Mouse (Mus musculus): Measurements from ENCODE around the gene Dmrtb1. TPM values are rescaled to one million over a fixed set of nuclear protein-coding genes. Genes with fewer than 3 reads are reported as not detected.
A peak's percentile ranks its signal among the peaks of the same experiment; 100 is the strongest.

Dmrtb1 gene
- total and polyA plus RNA-seq, 2 experiments from 2014 or later = 27.1 to 37.2 TPM

DNA sequence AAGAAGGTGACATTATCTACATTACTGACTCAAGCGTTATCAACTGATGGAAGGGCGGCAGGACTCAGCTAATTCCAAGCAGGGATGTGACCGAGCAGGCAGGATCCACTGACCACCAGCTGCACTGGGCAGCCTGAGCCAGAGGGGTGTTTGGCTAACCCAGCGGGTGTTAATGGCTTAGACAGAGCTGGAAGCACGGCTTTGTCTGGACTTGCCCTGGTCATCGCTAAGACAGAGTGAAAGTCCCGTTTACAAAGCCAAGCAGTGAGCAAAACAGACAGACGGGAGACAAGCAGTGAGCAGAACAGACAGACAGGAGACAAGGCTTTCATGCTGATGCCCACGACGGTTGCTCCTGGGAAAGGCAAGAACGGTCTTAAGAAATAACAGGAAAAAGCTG, 4.2 kb upstream of the Dmrtb1 start:
- no peak overlapping the region for H3K9ac ChIP-seq (replicated peaks; ENCODE audit: low read length, poor library complexity, severe bottlenecking)
- 12% methylated on average over 11 of the region's 11 CpGs for WGBS
- H3K27ac ChIP-seq (ENCODE audit: low read depth, low read length) = no peak overlapping the region

DNA sequence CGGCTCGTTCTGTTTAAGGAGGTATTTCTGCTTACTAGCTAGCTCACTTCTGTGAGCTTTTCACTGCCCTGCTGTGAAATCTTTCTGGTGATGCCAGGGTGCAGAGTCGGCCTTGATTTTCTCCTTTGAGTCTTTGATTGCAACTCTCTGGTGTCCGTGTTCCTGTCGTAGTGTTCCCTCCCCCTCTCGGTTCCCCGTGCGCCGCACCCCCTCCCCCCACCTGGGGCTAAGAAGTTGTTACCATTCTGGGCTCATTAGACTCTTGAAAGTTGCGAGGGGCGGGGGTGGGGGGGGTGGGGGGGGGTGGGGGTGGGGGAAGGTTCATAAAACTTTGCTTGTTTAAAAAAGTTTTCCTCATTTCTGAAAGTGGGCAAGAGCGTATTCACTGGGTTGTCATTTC, 3.1 kb upstream of the Dmrtb1 start:
- H3K4me1 ChIP-seq (ENCODE audit: insufficient read depth, low read length) = no peaks in the 10 kb centered on the region; the same call in 1 of the 2 replicates
- no peak for DNase-seq (ENCODE audit: low spot score)
- H3K36me3 ChIP-seq (ENCODE audit: insufficient read depth, low read length) = no peaks in the 10 kb centered on the region
- no peak for TF ChIP-seq CTCF (IDR thresholded peaks at IDR 0.05)
- no peak overlapping the region for H3K27ac ChIP-seq (ENCODE audit: low read depth, low read length)
- 27% methylated on average over 12 of the region's 12 CpGs for WGBS
- no peak overlapping the region for H3K4me2 ChIP-seq (ENCODE audit: low read depth, low read length, poor library complexity, severe bottlenecking)
- no peak for ATAC-seq (ENCODE audit: low FRiP score)
- H3K4me3 ChIP-seq (ENCODE audit: low read depth, low read length) = no peak overlapping the region
- no peaks in the 10 kb centered on the region for H3K9me3 ChIP-seq (ENCODE audit: low read length)
- H3K27me3 ChIP-seq (ENCODE audit: insufficient read depth, low read length) = no peaks in the 10 kb centered on the region
- H3K9ac ChIP-seq (replicated peaks; ENCODE audit: low read length, poor library complexity, severe bottlenecking) = no peak overlapping the region

More for the DNA sequence above, 4.2 kb upstream of the Dmrtb1 start:
- no peak for ATAC-seq (ENCODE audit: low FRiP score)
- Histone ChIP-seq H3K4me3 (ENCODE audit: low read depth, low read length) (no peak overlapping the region), H3K4me2 (ENCODE audit: low read depth, low read length, poor library complexity, severe bottlenecking) (no peak overlapping the region), H3K4me1 (ENCODE audit: insufficient read depth, low read length) (no peaks in the 10 kb centered on the region; the same call in 1 of the 2 replicates), H3K27me3 (ENCODE audit: insufficient read depth, low read length) (no peaks in the 10 kb centered on the region), H3K9me3 (ENCODE audit: low read length) (no peaks in the 10 kb centered on the region), H3K36me3 (ENCODE audit: insufficient read depth, low read length) (no peaks in the 10 kb centered on the region)
- DNase-seq (ENCODE audit: low spot score) = no peak
- TF ChIP-seq CTCF (IDR thresholded peaks at IDR 0.05) = no peak

DNA sequence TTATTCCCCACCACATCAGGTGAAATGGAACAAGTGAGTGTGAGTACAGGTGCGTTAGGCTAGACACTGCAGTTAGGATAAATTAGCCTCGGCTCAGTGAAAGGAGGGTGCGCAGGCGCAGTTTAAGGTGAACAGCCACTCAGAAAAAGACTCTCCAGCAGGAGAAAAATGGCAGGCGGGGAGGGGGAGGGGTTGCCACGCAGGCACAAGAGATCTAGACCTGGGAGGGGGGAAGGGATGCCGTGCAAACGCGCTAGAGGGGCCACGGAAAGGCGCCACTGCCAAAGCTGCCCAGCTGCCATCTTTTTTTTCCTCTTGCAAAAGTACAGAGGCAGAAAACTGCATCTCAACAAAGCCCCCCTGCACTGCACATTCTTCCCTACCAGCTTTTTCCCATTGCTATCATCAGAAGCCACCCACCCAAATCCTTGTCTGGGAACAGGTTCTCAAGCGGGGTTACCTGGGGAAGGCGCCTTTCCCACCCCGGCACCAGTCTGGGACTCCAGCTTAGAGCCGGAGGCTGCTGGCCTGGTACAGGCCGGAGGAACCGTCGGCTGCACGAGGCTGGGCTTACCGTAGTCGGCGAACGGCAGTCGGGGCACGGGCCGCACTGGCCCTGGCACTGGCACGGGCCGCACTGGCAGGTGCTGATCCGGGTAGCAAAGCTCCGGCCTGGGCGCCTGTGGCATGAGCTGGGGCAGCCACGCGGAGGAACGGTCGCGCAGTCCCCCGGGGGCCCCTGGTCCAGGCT, 849 bp downstream of the Dmrtb1 start:
- WGBS = 92% methylated on average over 34 of the region's 37 CpGs
- DNase-seq (ENCODE audit: low spot score) = no peak
- no peak overlapping the region for H3K27ac ChIP-seq (ENCODE audit: low read depth, low read length)
- ATAC-seq (ENCODE audit: low FRiP score) = no peak
- no peaks in the 10 kb centered on the region for H3K36me3 ChIP-seq (ENCODE audit: insufficient read depth, low read length)
- no peak overlapping the region for H3K4me2 ChIP-seq (ENCODE audit: low read depth, low read length, poor library complexity, severe bottlenecking)
- H3K9me3 ChIP-seq (ENCODE audit: low read length) = no peaks in the 10 kb centered on the region
- no peak overlapping the region for H3K9ac ChIP-seq (replicated peaks; ENCODE audit: low read length, poor library complexity, severe bottlenecking)
- no peaks in the 10 kb centered on the region for H3K27me3 ChIP-seq (ENCODE audit: insufficient read depth, low read length)
- no peak overlapping the region for H3K4me3 ChIP-seq (ENCODE audit: low read depth, low read length)
- TF ChIP-seq CTCF (IDR thresholded peaks at IDR 0.05) = no peak
- H3K4me1 ChIP-seq (ENCODE audit: insufficient read depth, low read length) = peaks cover 12% of the 10 kb centered on the region

DNA sequence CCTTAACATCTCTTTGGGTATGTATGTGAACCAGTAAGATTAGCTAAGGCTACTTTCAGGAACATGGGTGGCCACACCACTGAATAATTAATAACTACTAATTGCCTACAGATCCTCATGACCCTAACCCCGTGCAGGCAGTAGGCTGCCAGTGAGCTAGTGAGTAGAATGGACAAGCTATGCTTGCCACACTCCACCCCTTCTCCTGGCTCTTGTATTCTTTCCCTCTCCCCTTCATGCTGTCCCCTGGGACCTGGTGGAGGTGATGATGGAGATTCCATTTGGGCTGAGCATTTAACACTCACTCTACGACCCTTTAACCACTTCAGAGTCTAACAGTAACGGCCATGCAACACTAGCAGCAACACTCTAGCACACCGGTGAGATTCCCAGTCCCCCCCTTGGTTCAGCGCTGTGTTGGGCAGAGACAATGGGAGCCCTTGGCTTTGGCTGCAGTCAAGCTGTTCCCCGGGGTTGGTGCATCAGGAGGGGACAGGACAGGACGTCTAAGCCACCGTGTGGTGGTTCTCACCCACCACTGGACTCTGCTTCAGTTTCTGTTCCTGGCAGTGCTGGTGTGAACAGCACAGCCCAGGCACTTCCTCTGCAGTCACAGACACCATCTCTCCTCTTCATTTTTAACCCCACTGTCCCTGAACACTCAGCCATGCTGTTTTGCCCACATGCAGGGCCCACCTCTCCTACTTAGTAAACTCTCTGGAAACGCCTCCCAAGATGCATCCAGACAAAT, 2.8 kb downstream of the Dmrtb1 start:
- Histone ChIP-seq H3K9me3 (ENCODE audit: low read length) (no peaks in the 10 kb centered on the region), H3K27me3 (ENCODE audit: insufficient read depth, low read length) (no peaks in the 10 kb centered on the region; the same call in 1 of the 2 replicates), H3K4me3 (ENCODE audit: low read depth, low read length) (no peak overlapping the region), H3K9ac (replicated peaks; ENCODE audit: low read length, poor library complexity, severe bottlenecking) (no peak overlapping the region), H3K36me3 (ENCODE audit: insufficient read depth, low read length) (no peaks in the 10 kb centered on the region), H3K4me1 (ENCODE audit: insufficient read depth, low read length) (peaks cover 12% of the 10 kb centered on the region; the same call in 1 of the 2 replicates), H3K4me2 (ENCODE audit: low read depth, low read length, poor library complexity, severe bottlenecking) (no peak overlapping the region), H3K27ac (ENCODE audit: low read depth, low read length) (peak overlapping the region; percentile 71)
- TF ChIP-seq CTCF (IDR thresholded peaks at IDR 0.05) = no peak
- WGBS = 21% methylated on average over 9 of the region's 9 CpGs
- no peak for DNase-seq (ENCODE audit: low spot score)
- ATAC-seq (ENCODE audit: low FRiP score) = peak; percentile 32; the same call in 1 of the 2 replicates

DNA sequence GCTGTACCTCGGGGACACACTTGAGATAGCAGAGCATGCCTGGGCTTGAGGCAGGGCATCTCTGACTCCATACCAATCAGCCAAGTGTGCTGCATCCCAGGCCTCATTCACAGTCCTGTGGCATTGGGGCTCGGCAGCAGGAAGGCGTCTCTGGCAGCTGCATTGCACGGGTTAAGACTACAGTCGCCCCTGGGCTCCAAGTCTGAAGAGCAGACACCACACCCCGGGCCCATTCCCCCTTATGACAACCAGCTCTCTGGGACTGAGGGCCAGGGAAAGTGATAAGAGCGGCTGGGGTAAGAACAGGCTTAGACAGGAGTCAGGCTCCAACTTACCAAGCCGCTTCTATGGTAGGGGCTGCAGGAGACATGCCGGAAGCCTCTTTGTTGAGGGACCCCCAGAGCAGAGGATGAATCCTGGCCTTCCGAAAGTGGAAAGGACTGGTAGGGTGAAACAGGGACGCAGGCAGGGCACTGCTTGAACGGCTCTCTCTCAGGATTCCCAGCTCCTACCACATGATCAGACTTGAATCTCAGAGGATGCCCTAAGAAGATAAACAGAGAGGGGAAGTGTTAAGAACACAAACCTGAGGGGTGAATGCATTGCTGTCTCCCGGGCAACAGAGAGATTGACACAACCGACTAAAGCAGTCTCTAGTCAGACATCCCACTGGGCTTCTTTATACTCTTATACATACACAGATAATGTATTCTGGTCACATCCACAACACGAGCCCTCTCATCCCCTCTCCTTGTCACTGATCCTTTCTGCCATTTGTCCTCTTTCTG, 3.5 kb downstream of the Dmrtb1 start:
- peak; percentile 71 for DNase-seq (ENCODE audit: low spot score)
- Histone ChIP-seq H3K4me3 (ENCODE audit: low read depth, low read length) (no peak overlapping the region), H3K36me3 (ENCODE audit: insufficient read depth, low read length) (no peaks in the 10 kb centered on the region), H3K27me3 (ENCODE audit: insufficient read depth, low read length) (no peaks in the 10 kb centered on the region; the same call in 1 of the 2 replicates), H3K9me3 (ENCODE audit: low read length) (no peaks in the 10 kb centered on the region), H3K9ac (replicated peaks; ENCODE audit: low read length, poor library complexity, severe bottlenecking) (0 out of 2 replicates have a peak overlapping the region, but pooled peaks have one; percentile 14), H3K27ac (ENCODE audit: low read depth, low read length) (peak overlapping the region; percentile 71), H3K4me1 (ENCODE audit: insufficient read depth, low read length) (peaks cover 12% of the 10 kb centered on the region; the same call in 1 of the 2 replicates), H3K4me2 (ENCODE audit: low read depth, low read length, poor library complexity, severe bottlenecking) (peak overlapping the region; percentile 31)
- no peak for TF ChIP-seq CTCF (IDR thresholded peaks at IDR 0.05)
- WGBS = 11% methylated on average over 15 of the region's 15 CpGs
- peak; percentile 73 for ATAC-seq (ENCODE audit: low FRiP score)

All from midbrain, postnatal 0 days (tissue).